Mouse (Mus musculus) forebrain, embryonic 14.5 days (tissue): ENCODE results near the gene Thsd7a. TPM values are rescaled to one million over a fixed set of nuclear protein-coding genes. Genes with fewer than 3 reads are reported as not detected.
A peak's percentile ranks its signal among the peaks of the same experiment; 100 is the strongest.

Source experiments
- ATAC-seq: fragments of 200-750 bp; cut with Nextera tagmentation; 2 replicates; pipeline ENCODE4 v1.8.0; 2017; ENCODE audit warnings: mild to moderate bottlenecking, moderate library complexity
- DNase-seq: peaks from one replicate; pipeline ENCODE4 v3.0.0-alpha.2; 2015; ENCODE audit warnings: low spot score
- H3K27ac ChIP-seq: fragments of 300-500 bp; sonication (generic); 2 replicates; pipeline ENCODE4 v1.5.1; 2014; ENCODE audit warnings: low read depth, mild to moderate bottlenecking, control low read depth, low read length, moderate library complexity
- H3K27me3 ChIP-seq: fragments of 300-500 bp; sonication (generic); replicated peaks from 2 replicates; pipeline ENCODE4 v1.6.1; 2014; ENCODE audit warnings: low read length, control low read depth, mixed read lengths; ENCODE audit not compliant: control insufficient read depth, insufficient read depth
- H3K36me3 ChIP-seq: fragments of 300-500 bp; sonication (generic); 2 replicates; pipeline ENCODE4 v1.6.1; 2014; ENCODE audit warnings: low read length, control low read depth; ENCODE audit not compliant: control insufficient read depth, insufficient read depth
- H3K4me1 ChIP-seq: fragments of 300-500 bp; sonication (generic); 2 replicates; pipeline ENCODE4 v1.6.1; 2014; ENCODE audit warnings: antibody characterized with exemption, low read length, control low read depth; ENCODE audit not compliant: control insufficient read depth, insufficient read depth
- H3K4me2 ChIP-seq: fragments of 300-500 bp; sonication (generic); 2 replicates; pipeline ENCODE4 v1.6.1; 2014; ENCODE audit warnings: mild to moderate bottlenecking, control low read depth, low read length
- H3K4me3 ChIP-seq: fragments of 300-500 bp; sonication (generic); 2 replicates; pipeline ENCODE4 v1.5.1; 2014; ENCODE audit warnings: low read depth, low read length, control low read depth
- H3K9ac ChIP-seq: fragments of 300-500 bp; sonication (generic); 2 replicates; pipeline ENCODE4 v1.6.1; 2014; ENCODE audit warnings: mild to moderate bottlenecking, low read length, control low read depth, moderate library complexity
- H3K9me3 ChIP-seq: fragments of 300-500 bp; sonication (generic); replicated peaks from 2 replicates; pipeline ENCODE4 v1.6.1; 2016; ENCODE audit warnings: low read length, control low read depth, mixed read lengths; ENCODE audit not compliant: control insufficient read depth
- WGBS: fragments of 180-500 bp; shearing (Covaris S2); extraction: QIAGEN DNeasy Blood & Tissue Kit; methylation state at CpG from one replicate; pipeline ENCODE4 v1.1.7; 2014; 5-methylcytosine and 5-hydroxymethylcytosine counted together
- polyA plus RNA-seq: library from polyadenylated mRNA; unstranded; fragments of >200 nt; fragmentation: Nextera tagmentation; extraction: Ambion mirVana; gene quantifications from 2 replicates; pipeline ENCODE4 v1.2.1, GENCODE M21; 2014

The Thsd7a gene
- polyA plus RNA-seq, 1 experiment from 2014 or later: 8.0 TPM

DNA sequence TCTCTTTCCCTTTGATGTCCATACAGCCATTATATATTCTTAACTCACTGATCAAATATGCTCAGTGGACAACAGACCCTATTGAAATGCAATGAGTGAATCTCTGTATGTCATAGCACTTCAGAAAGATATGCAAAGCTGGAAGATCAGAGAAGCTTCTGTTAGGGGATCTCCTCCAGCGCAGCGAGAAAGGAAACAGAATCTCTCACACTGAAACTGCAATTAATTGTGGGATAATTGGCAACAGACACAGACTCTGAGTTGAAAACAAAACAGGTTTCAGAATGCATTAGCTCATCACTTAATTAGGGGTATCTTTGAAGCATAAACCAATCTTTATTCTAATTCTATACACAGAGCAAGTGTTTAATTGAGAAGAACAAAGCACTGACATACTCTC is 146.3 kb downstream of the Thsd7a start:
- Histone ChIP-seq H3K27ac (no peak overlapping the region), H3K36me3 (no peaks in the 10 kb centered on the region), H3K4me3 (no peak overlapping the region), H3K27me3 (no peaks in the 10 kb centered on the region), H3K9me3 (no peaks in the 10 kb centered on the region), H3K9ac (no peak overlapping the region), H3K4me2 (no peak overlapping the region), H3K4me1 (no peaks in the 10 kb centered on the region)
- DNase-seq: peak; percentile 74
- peak; percentile 69 for ATAC-seq
- WGBS: 19% methylated on average over 2 of the region's 2 CpGs

DNA sequence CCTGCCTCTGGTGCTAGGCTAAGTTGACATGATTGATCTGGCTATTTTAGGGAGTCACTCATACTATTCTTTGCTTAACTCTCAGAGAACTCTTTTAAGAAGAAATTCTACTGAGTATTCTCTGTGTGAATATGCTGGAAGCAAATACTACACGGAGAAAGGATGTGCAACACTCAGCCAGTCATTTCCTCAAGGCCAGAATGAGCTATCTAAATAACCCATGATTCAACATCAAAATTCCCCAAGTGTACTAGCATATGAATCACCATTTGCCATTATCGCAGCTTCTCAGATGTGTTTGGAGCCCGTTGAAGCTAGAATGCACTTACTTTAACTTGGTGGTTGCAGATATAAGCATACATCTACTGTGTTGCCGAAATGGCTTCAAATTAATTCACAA is 147.0 kb downstream of the Thsd7a start:
- 88% methylated on average over 4 of the region's 4 CpGs for WGBS
- H3K27ac ChIP-seq: no peak overlapping the region
- H3K4me3 ChIP-seq: no peak overlapping the region
- DNase-seq (no peak), ATAC-seq (no peak)
- H3K9me3 ChIP-seq: no peaks in the 10 kb centered on the region
- H3K27me3 ChIP-seq: no peaks in the 10 kb centered on the region
- H3K4me2 ChIP-seq: no peak overlapping the region
- no peaks in the 10 kb centered on the region for H3K4me1 ChIP-seq
- H3K9ac ChIP-seq: no peak overlapping the region
- no peaks in the 10 kb centered on the region for H3K36me3 ChIP-seq

DNA sequence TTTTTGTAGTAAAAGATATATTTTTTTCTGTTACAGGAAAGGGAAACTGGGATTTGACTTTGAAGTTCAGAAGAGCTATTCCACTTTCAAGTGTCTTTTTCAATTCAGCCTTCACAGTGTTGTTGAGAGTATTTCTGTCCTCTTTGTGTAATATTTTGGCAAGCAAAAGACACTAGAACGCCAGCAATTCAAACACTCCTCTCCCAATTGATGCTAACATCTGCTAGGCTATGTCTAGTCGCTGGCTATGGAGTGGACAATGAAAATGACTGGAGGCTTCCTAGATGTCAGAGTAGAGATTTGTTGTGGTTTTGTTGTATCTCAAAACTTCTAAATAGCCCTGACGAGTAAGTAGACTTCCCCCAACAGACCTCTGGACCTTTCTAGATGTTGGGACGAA is 164.8 kb downstream of the Thsd7a start:
- Histone ChIP-seq H3K27me3 (no peaks in the 10 kb centered on the region), H3K27ac (no peak overlapping the region), H3K4me1 (0 out of 2 replicates have a peak, but pooled peaks cover 2% of the 10 kb centered on the region), H3K4me2 (no peak overlapping the region), H3K4me3 (no peak overlapping the region), H3K9me3 (no peaks in the 10 kb centered on the region), H3K36me3 (no peaks in the 10 kb centered on the region), H3K9ac (no peak overlapping the region)
- 78% methylated on average over 4 of the region's 4 CpGs for WGBS
- ATAC-seq (no peak), DNase-seq (no peak)

DNA sequence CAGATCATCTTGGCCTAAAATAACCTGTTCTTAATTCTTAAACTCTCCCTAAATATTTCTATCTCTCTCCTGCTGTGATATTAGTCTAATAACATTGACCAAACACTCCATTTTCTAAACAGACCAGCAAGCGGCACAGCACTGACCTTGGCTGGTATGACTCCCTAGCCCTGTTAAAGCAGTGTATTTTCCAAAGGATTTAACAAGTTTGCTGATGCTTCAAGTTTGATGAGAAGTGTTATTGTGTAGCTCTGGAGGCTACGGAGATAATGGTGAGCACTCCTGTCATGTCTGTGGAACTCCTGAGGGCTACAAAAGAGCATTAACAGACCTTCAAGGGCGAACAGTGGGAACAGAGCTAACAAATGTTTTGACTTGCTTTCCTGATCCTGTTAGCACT is 168.1 kb downstream of the Thsd7a start:
- Histone ChIP-seq H3K4me1 (0 out of 2 replicates have a peak, but pooled peaks cover 2% of the 10 kb centered on the region), H3K27ac (no peak overlapping the region), H3K9me3 (no peaks in the 10 kb centered on the region), H3K36me3 (no peaks in the 10 kb centered on the region), H3K4me3 (no peak overlapping the region), H3K9ac (no peak overlapping the region), H3K4me2 (no peak overlapping the region), H3K27me3 (no peaks in the 10 kb centered on the region)
- 43% methylated on average over 3 of the region's 3 CpGs for WGBS
- ATAC-seq (peak; percentile 40), DNase-seq (peak; percentile 20)

DNA sequence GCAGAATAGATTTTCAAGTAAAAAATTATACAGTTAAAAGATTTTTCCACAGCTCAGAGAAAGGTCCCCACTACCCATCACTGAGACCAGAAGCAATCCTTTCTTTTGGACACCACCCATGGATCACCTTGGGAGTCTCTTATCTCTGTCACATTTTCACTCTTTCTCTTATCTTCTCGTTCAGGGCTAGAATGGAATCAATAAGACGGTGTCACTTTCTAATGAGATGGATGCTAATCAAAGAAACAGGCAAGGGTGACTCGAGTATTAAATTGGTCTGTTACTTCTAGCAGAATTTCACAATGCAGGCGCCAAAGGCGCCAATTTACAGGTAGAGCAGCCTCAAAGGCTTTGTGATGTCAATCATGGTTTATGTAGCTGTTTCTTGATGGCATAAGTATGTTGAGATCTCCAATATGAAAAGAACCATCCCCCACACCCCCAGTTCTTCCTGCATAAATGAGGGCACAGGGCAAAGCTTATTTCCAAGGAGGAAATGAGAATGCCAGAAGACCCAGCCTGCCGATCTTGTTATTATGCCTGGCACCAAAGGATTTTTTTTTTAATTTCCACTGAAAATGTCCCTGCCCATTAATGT is 173.5 kb downstream of the Thsd7a start:
- no peaks in the 10 kb centered on the region for H3K36me3 ChIP-seq
- no peaks in the 10 kb centered on the region for H3K27me3 ChIP-seq
- 65% methylated on average over 6 of the region's 6 CpGs for WGBS
- no peak overlapping the region for H3K4me2 ChIP-seq
- H3K9ac ChIP-seq: no peak overlapping the region
- no peaks in the 10 kb centered on the region for H3K4me1 ChIP-seq
- H3K9me3 ChIP-seq: no peaks in the 10 kb centered on the region
- ATAC-seq: peak; percentile 47; the same call in 1 of the 2 replicates
- H3K27ac ChIP-seq: no peak overlapping the region
- no peak overlapping the region for H3K4me3 ChIP-seq
- DNase-seq: peak; percentile 32

DNA sequence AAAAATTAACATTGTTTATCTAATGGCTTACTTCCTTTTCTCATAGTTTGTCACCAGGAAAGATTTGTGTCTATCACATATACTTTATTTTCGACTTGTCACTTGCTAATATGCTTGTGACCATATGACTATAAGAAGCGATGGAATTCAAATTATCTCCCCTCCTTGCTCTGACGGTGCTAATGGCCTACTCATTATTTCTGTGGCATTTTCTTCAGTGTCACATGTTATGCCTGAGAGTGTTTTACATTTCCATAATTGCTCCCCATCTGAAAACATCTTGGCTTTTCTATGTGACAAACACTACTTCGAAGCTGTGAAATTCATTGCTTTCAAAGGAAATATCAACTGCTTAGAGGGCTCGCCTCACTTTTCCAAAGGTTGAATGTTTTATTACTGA is 177.0 kb downstream of the Thsd7a start:
- peak; percentile 57 for ATAC-seq
- DNase-seq: peak; percentile 44
- WGBS: 51% methylated on average over 5 of the region's 5 CpGs

DNA sequence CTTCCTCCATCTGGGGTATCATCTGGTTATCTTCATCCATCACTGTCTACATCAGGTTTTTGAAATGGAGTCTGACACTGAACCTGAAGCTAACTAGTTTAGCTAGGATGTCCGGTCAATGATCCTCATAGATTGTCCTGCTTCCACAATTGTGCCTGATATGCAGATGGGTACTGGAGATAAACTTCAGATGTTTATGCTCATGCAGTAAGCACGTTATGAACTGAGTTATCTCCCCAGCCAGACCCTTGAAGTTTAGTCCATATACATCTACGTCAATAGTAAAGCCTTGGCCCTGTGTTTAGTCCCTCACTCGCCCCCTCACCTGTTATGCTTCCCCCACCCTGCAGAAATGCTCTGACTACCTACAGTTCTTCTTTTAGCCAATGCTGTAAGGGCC is 184.1 kb downstream of the Thsd7a start:
- 84% methylated on average over 4 of the region's 4 CpGs for WGBS
- no peak for ATAC-seq
- no peaks in the 10 kb centered on the region for H3K9me3 ChIP-seq

More for the DNA sequence above, 177.0 kb downstream of the Thsd7a start:
- Histone ChIP-seq H3K4me1 (no peaks in the 10 kb centered on the region), H3K4me3 (no peak overlapping the region), H3K4me2 (no peak overlapping the region), H3K9ac (no peak overlapping the region), H3K36me3 (no peaks in the 10 kb centered on the region), H3K27me3 (no peaks in the 10 kb centered on the region), H3K9me3 (no peaks in the 10 kb centered on the region), H3K27ac (no peak overlapping the region)

DNA sequence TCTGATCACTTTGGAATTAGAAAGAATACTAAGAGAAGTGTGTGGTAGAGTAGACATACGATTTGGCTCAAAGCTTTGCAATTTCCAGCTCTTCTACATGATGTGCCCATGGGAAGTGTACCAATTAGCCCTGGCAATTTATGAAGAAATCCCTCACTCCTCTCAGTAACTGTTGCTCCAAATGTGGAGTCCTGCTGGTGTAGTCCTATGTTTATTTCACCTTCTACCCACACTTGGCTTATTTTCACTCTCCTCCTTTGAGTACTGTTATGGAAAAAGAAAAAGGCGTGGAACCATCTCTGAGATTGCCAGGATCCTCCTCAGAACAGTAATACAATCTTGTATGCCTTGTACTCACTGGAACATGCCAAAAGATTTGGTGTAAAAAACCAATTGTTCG is 186.9 kb downstream of the Thsd7a start:
- H3K27me3 ChIP-seq: no peaks in the 10 kb centered on the region
- WGBS: 85% methylated on average over 3 of the region's 3 CpGs
- H3K4me3 ChIP-seq: no peak overlapping the region
- H3K27ac ChIP-seq: no peak overlapping the region
- DNase-seq (no peak), ATAC-seq (no peak)
- no peaks in the 10 kb centered on the region for H3K4me1 ChIP-seq
- no peak overlapping the region for H3K9ac ChIP-seq
- no peaks in the 10 kb centered on the region for H3K36me3 ChIP-seq
- H3K4me2 ChIP-seq: no peak overlapping the region
- no peaks in the 10 kb centered on the region for H3K9me3 ChIP-seq

More for the DNA sequence above, 184.1 kb downstream of the Thsd7a start:
- Histone ChIP-seq H3K36me3 (no peaks in the 10 kb centered on the region), H3K4me3 (no peak overlapping the region), H3K4me1 (no peaks in the 10 kb centered on the region), H3K9ac (no peak overlapping the region), H3K4me2 (no peak overlapping the region), H3K27ac (no peak overlapping the region), H3K27me3 (no peaks in the 10 kb centered on the region)
- no peak for DNase-seq

DNA sequence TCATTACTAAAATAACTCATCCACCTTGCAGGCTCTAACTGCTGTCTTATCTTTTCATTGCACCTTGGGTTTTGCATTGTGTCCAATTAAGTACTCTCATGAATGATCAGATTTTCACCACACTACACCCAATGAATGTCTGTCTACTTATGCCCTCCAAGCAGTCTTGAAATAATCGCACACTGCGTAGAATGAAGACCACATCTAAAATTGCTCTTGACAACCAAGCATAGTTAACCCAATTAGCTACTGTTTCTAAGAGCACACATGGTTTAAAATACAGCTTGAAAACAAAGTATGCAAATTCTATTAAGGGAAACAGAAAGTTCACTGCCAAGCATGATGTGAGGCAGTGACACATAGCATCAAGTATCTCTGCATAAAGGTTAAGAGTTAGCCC is 188.7 kb downstream of the Thsd7a start:
- no peak overlapping the region for H3K9ac ChIP-seq
- no peak for ATAC-seq
- 86% methylated on average over 2 of the region's 2 CpGs for WGBS
- no peaks in the 10 kb centered on the region for H3K9me3 ChIP-seq
- no peaks in the 10 kb centered on the region for H3K36me3 ChIP-seq
- no peak for DNase-seq
- H3K4me3 ChIP-seq: no peak overlapping the region
- H3K27ac ChIP-seq: no peak overlapping the region
- H3K27me3 ChIP-seq: no peaks in the 10 kb centered on the region
- no peaks in the 10 kb centered on the region for H3K4me1 ChIP-seq
- H3K4me2 ChIP-seq: no peak overlapping the region
